Mouse (Mus musculus) regulatory T cell (primary cell): ENCODE results near the gene Opcml.

ENCODE experiments used
- in situ Hi-C: fragments of 300-600 bp; cut with MboI, MseI; formaldehyde crosslinking; loops from one replicate; pipeline ENCODE4 v1.15.1; 2025; ENCODE audit warnings: high pct_unique_total_duplicates

Opcml gene

GRCm38 (mm10) chr9:28499841-28500794 lies 709.5 kb downstream of the Opcml start:
- in situ Hi-C loops = no loop called here

GRCm38 (mm10) chr9:28513905-28514304 lies 723.3 kb downstream of the Opcml start:
- in situ Hi-C loops = no loop called here

GRCm38 (mm10) chr9:28533191-28533590 lies 742.6 kb downstream of the Opcml start:
- in situ Hi-C loops = no loop called here

GRCm38 (mm10) chr9:28535006-28535405 lies 744.4 kb downstream of the Opcml start:
- in situ Hi-C loops = no loop called here

- in situ Hi-C loops = no loop called here
These were observed 746.1 kb downstream of the Opcml start for GRCm38 (mm10) chr9:28536637-28537036.

GRCm38 (mm10) chr9:28548189-28548588 lies 757.6 kb downstream of the Opcml start:
- in situ Hi-C loops = no loop called here

GRCm38 (mm10) chr9:28552387-28553182 lies 762.0 kb downstream of the Opcml start:
- in situ Hi-C loops = no loop called here

- in situ Hi-C loops = no loop called here
These were observed 768.1 kb downstream of the Opcml start for GRCm38 (mm10) chr9:28558628-28559027.

GRCm38 (mm10) chr9:28561761-28562160 lies 771.2 kb downstream of the Opcml start:
- in situ Hi-C loops = no loop called here

- in situ Hi-C loops = no loop called here
These were observed 772.6 kb downstream of the Opcml start for GRCm38 (mm10) chr9:28563066-28563683.

GRCm38 (mm10) chr9:28569041-28569522 lies 778.5 kb downstream of the Opcml start:
- in situ Hi-C loops = no loop called here

- in situ Hi-C loops = no loop called here
These were observed 779.2 kb downstream of the Opcml start for GRCm38 (mm10) chr9:28569776-28570175.

GRCm38 (mm10) chr9:28571682-28572081 lies 781.1 kb downstream of the Opcml start:
- in situ Hi-C loops = no loop called here

- in situ Hi-C loops = no loop called here
These were observed 781.7 kb downstream of the Opcml start for GRCm38 (mm10) chr9:28572136-28572774.

- in situ Hi-C loops = no loop called here
These were observed 788.2 kb downstream of the Opcml start for GRCm38 (mm10) chr9:28578730-28579129.

- in situ Hi-C loops = no loop called here
These were observed 796.7 kb downstream of the Opcml start for GRCm38 (mm10) chr9:28587253-28587652.

GRCm38 (mm10) chr9:28587857-28588388 lies 797.3 kb downstream of the Opcml start:
- in situ Hi-C loops = no loop called here

GRCm38 (mm10) chr9:28588488-28588887 lies 797.9 kb downstream of the Opcml start:
- in situ Hi-C loops = no loop called here

GRCm38 (mm10) chr9:28592208-28592607 lies 801.6 kb downstream of the Opcml start:
- in situ Hi-C loops = no loop called here

- in situ Hi-C loops = no loop called here
These were observed 804.5 kb downstream of the Opcml start for GRCm38 (mm10) chr9:28595062-28595461.

- in situ Hi-C loops = no loop called here
These were observed 815.0 kb downstream of the Opcml start for GRCm38 (mm10) chr9:28605561-28605960.
